Mouse (Mus musculus) kidney, adult 2 months (tissue): ENCODE measurements around the gene H2-M10.6. TPM values are rescaled to one million over a fixed set of nuclear protein-coding genes. Genes with fewer than 3 reads are reported as not detected.
A peak's percentile ranks its signal among the peaks of the same experiment; 100 is the strongest.

Experiments
- DNase-seq: peaks from one replicate; pipeline ENCODE4 v3.0.0; 2021
- H3K27ac ChIP-seq: fragments of 200-500 bp; 2 replicates; pipeline ENCODE4 v1.5.1; 2012; ENCODE audit warnings: low read depth, low read length, control low read depth, inconsistent platforms; ENCODE audit not compliant: insufficient read depth
- H3K27me3 ChIP-seq: fragments of 200-500 bp; replicated peaks from 2 replicates; pipeline ENCODE4 v1.6.1; 2012; ENCODE audit warnings: mild to moderate bottlenecking, moderate library complexity, low read length, inconsistent platforms; ENCODE audit not compliant: control insufficient read depth, insufficient read depth
- H3K36me3 ChIP-seq: fragments of 200-500 bp; 2 replicates; pipeline ENCODE4 v1.6.1; 2012; ENCODE audit warnings: mild to moderate bottlenecking, moderate library complexity, low read length, inconsistent platforms; ENCODE audit not compliant: control insufficient read depth, insufficient read depth
- H3K4me1 ChIP-seq: fragments of 200-500 bp; 2 replicates; pipeline ENCODE4 v1.6.1; 2011; ENCODE audit warnings: low read length; ENCODE audit not compliant: control insufficient read depth, insufficient read depth
- H3K4me3 ChIP-seq: fragments of 200-500 bp; 2 replicates; pipeline ENCODE4 v1.5.1; 2011; ENCODE audit warnings: mild to moderate bottlenecking, low read depth, low read length, control low read depth; ENCODE audit not compliant: insufficient read depth
- CTCF ChIP-seq: fragments of 200-500 bp; conservative IDR thresholded peaks from 2 replicates; pipeline ENCODE4 v1.5.1; 2011; ENCODE audit warnings: low read depth, mild to moderate bottlenecking, control low read depth, low read length, moderate library complexity, mixed read lengths; ENCODE audit not compliant: insufficient read depth, insufficient read length
- POLR2A ChIP-seq: fragments of 200-500 bp; IDR thresholded peaks from one replicate; pipeline ENCODE4 v1.6.1; 2011; ENCODE audit warnings: low read depth, low read length, control low read depth
- WGBS: fragments of 180-500 bp; shearing (Covaris S2); methylation state at CpG from one replicate; pipeline ENCODE4 v1.1.7; 2018; 5-methylcytosine and 5-hydroxymethylcytosine counted together
- polyA plus RNA-seq: library from polyadenylated mRNA; depleted of rRNA; stranded (reverse); fragments of >200 nt; gene quantifications from 2 replicates; pipeline ENCODE4 v1.2.3, GENCODE M21; 2012

The H2-M10.6 gene
- polyA plus RNA-seq, 1 experiment: not detected

- Histone ChIP-seq H3K27me3 (no peaks in the 10 kb centered on the region), H3K36me3 (no peaks in the 10 kb centered on the region), H3K4me1 (peaks cover 10% of the 10 kb centered on the region; the same call in 1 of the 2 replicates), H3K4me3 (no peak overlapping the region), H3K27ac (no peak overlapping the region)
- TF ChIP-seq CTCF: no peak
- DNase-seq: no peak
Measured at GRCm38 (mm10) chr17:36840961-36841445, 29.0 kb downstream of the H2-M10.6 start.

GRCm38 (mm10) chr17:36843696-36844095, 31.7 kb downstream of the H2-M10.6 start:
- TF ChIP-seq POLR2A: no peak
- TF ChIP-seq CTCF: no peak
- Histone ChIP-seq H3K4me1 (peaks cover 10% of the 10 kb centered on the region; the same call in 1 of the 2 replicates), H3K36me3 (no peaks in the 10 kb centered on the region), H3K4me3 (no peak overlapping the region), H3K27me3 (no peaks in the 10 kb centered on the region), H3K27ac (peak overlapping the region; percentile 3; the same call in 1 of the 2 replicates)
- WGBS: 80% methylated on average over 7 of the region's 7 CpGs
- no peak for DNase-seq

GRCm38 (mm10) chr17:36844286-36844719, 32.3 kb downstream of the H2-M10.6 start:
- H3K36me3 ChIP-seq: no peaks in the 10 kb centered on the region
- no peaks in the 10 kb centered on the region for H3K27me3 ChIP-seq
- H3K4me1 ChIP-seq: peaks cover 10% of the 10 kb centered on the region; the same call in 1 of the 2 replicates
- no peak overlapping the region for H3K4me3 ChIP-seq
- H3K27ac ChIP-seq: no peak overlapping the region
- TF ChIP-seq CTCF: no peak
- TF ChIP-seq POLR2A: no peak
- peak; percentile 18 for DNase-seq

- Histone ChIP-seq H3K27ac (no peak overlapping the region), H3K27me3 (no peaks in the 10 kb centered on the region), H3K36me3 (no peaks in the 10 kb centered on the region), H3K4me3 (no peak overlapping the region), H3K4me1 (peaks cover 10% of the 10 kb centered on the region; the same call in 1 of the 2 replicates)
- peak; percentile 19 for DNase-seq
- TF ChIP-seq CTCF: no peak
- no peak for TF ChIP-seq POLR2A
- WGBS: 43% methylated on average over 1 of the region's 1 CpGs
Measured at GRCm38 (mm10) chr17:36844725-36845124, 32.8 kb downstream of the H2-M10.6 start.

GRCm38 (mm10) chr17:36848911-36849310, 36.9 kb downstream of the H2-M10.6 start:
- DNase-seq: no peak
- no peak overlapping the region for H3K27ac ChIP-seq
- TF ChIP-seq POLR2A (no peak), CTCF (no peak)
- 62% methylated on average over 5 of the region's 5 CpGs for WGBS
- no peak overlapping the region for H3K4me3 ChIP-seq
- H3K27me3 ChIP-seq: no peaks in the 10 kb centered on the region
- H3K4me1 ChIP-seq: peaks cover 7% of the 10 kb centered on the region; the same call in 1 of the 2 replicates
- peaks cover 3% of the 10 kb centered on the region; the same call in 1 of the 2 replicates for H3K36me3 ChIP-seq

- Histone ChIP-seq H3K27ac (no peak overlapping the region), H3K27me3 (no peaks in the 10 kb centered on the region), H3K4me3 (no peak overlapping the region), H3K4me1 (no peaks in the 10 kb centered on the region), H3K36me3 (peaks cover 3% of the 10 kb centered on the region; the same call in 1 of the 2 replicates)
- WGBS: 90% methylated on average over 2 of the region's 2 CpGs
- DNase-seq: no peak
- no peak for TF ChIP-seq POLR2A
Measured at GRCm38 (mm10) chr17:36849992-36850391, 38.0 kb downstream of the H2-M10.6 start.

- no peaks in the 10 kb centered on the region for H3K27me3 ChIP-seq
- DNase-seq: no peak
- TF ChIP-seq POLR2A (no peak), CTCF (no peak)
- H3K4me1 ChIP-seq: no peaks in the 10 kb centered on the region
- H3K27ac ChIP-seq: no peak overlapping the region
- peaks cover 4% of the 10 kb centered on the region; the same call in 1 of the 2 replicates for H3K36me3 ChIP-seq
- H3K4me3 ChIP-seq: no peak overlapping the region
- 64% methylated on average over 5 of the region's 5 CpGs for WGBS
Measured at GRCm38 (mm10) chr17:36851200-36851599, 39.2 kb downstream of the H2-M10.6 start.
